Mouse (Mus musculus) liver, postnatal 0 days (tissue): Measurements from ENCODE around the gene Stat1. TPM values are rescaled to one million over a fixed set of nuclear protein-coding genes. Genes with fewer than 3 reads are reported as not detected.

ENCODE experiments used
- ATAC-seq: fragments of 200-750 bp; cut with Nextera tagmentation; 2 replicates; pipeline ENCODE4 v1.8.0; 2017; ENCODE audit warnings: mild to moderate bottlenecking, moderate library complexity
- DNase-seq: peaks from one replicate; pipeline ENCODE4 v3.0.0-alpha.2; 2016
- H3K27ac ChIP-seq: fragments of 300-500 bp; sonication (generic); 2 replicates; pipeline ENCODE4 v1.5.1; 2014; ENCODE audit warnings: antibody characterized with exemption, moderate library complexity, mild to moderate bottlenecking, low read depth
- H3K27me3 ChIP-seq: fragments of 300-500 bp; sonication (generic); 2 replicates; pipeline ENCODE4 v1.6.1; 2014; ENCODE audit warnings: low read length, control low read depth, mixed read lengths; ENCODE audit not compliant: insufficient read depth
- H3K36me3 ChIP-seq: fragments of 300-500 bp; sonication (generic); replicated peaks from 2 replicates; pipeline ENCODE4 v1.6.1; 2014; ENCODE audit warnings: mild to moderate bottlenecking, control low read depth, low read length, moderate library complexity, mixed read lengths; ENCODE audit not compliant: insufficient read depth
- H3K4me1 ChIP-seq: fragments of 300-500 bp; sonication (generic); 2 replicates; pipeline ENCODE4 v1.6.1; 2014; ENCODE audit warnings: antibody characterized with exemption, mild to moderate bottlenecking, control low read depth; ENCODE audit not compliant: insufficient read depth
- H3K4me2 ChIP-seq: fragments of 300-500 bp; sonication (generic); 2 replicates; pipeline ENCODE4 v1.6.1; 2014; ENCODE audit warnings: low read depth, mild to moderate bottlenecking, low read length, moderate library complexity, mixed read lengths
- H3K4me3 ChIP-seq: fragments of 300-500 bp; sonication (generic); 2 replicates; pipeline ENCODE4 v1.5.1; 2014; ENCODE audit warnings: low read depth, low read length
- H3K9ac ChIP-seq: fragments of 300-500 bp; sonication (generic); replicated peaks from 2 replicates; pipeline ENCODE4 v1.6.1; 2014; ENCODE audit warnings: mild to moderate bottlenecking, moderate library complexity
- H3K9me3 ChIP-seq: fragments of 300-500 bp; sonication (generic); 2 replicates; pipeline ENCODE4 v1.6.1; 2016; ENCODE audit warnings: mild to moderate bottlenecking, control low read depth, low read length, mixed read lengths
- CTCF ChIP-seq: sonication (generic); IDR thresholded peaks from 2 replicates; pipeline ENCODE4 v1.5.1; 2016; ENCODE audit warnings: antibody characterized with exemption, low read depth
- EP300 ChIP-seq: IDR thresholded peaks from 2 replicates; pipeline ENCODE4 v1.6.1; 2016; ENCODE audit warnings: antibody characterized with exemption, low read depth, mild to moderate bottlenecking
- WGBS: fragments of 180-500 bp; shearing (Covaris S2); extraction: QIAGEN DNeasy Blood & Tissue Kit; methylation state at CpG from one replicate; pipeline ENCODE4 v1.1.7; 2014; ENCODE audit not compliant: insufficient replicate concordance; 5-methylcytosine and 5-hydroxymethylcytosine counted together
- polyA plus RNA-seq: library from polyadenylated mRNA; unstranded; fragments of >200 nt; fragmentation: Nextera tagmentation; extraction: Ambion mirVana; gene quantifications from 2 replicates; pipeline ENCODE4 v1.2.1, GENCODE M21; 2015

Stat1 gene
- polyA plus RNA-seq, 1 experiment from 2014 or later = 33.7 TPM

GRCm38 (mm10) chr1:52158490-52159381 is 39.5 kb downstream of the Stat1 start:
- Histone ChIP-seq H3K27ac (peak overlapping the region; percentile 5; the same call in 1 of the 2 replicates), H3K36me3 (peaks cover 93% of the 10 kb centered on the region), H3K9me3 (no peaks in the 10 kb centered on the region), H3K4me1 (0 out of 2 replicates have a peak, but pooled peaks cover 2% of the 10 kb centered on the region), H3K4me3 (no peak overlapping the region), H3K27me3 (no peaks in the 10 kb centered on the region), H3K9ac (no peak overlapping the region), H3K4me2 (no peak overlapping the region)
- TF ChIP-seq EP300 (no peak), CTCF (no peak)
- peak; percentile 13 for DNase-seq
- ATAC-seq = peak; percentile 73
- 71% methylated on average over 17 of the region's 17 CpGs for WGBS

DNA sequence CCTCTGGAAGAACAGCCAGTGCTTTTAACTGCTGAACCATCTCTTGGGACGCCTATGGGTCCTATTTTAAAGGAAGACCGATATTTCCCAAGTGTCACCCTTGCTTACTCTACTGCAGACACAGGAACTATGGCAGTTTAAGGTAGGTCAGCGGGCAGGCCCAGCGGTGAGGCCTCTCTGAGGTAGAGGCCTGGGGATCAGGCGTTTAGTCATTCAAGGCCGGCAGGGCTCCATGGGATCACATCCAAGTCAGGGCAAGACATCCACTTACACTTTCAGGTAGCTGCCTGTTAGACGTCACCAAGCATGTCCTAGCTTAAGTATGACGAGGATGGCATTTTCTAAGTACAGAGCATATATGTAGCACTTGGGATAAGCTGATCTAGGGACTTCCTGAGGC is 41.9 kb downstream of the Stat1 start:
- Histone ChIP-seq H3K4me1 (0 out of 2 replicates have a peak, but pooled peaks cover 2% of the 10 kb centered on the region), H3K4me3 (no peak overlapping the region), H3K9me3 (no peaks in the 10 kb centered on the region), H3K36me3 (peaks cover 87% of the 10 kb centered on the region), H3K27ac (no peak overlapping the region), H3K4me2 (no peak overlapping the region), H3K27me3 (no peaks in the 10 kb centered on the region), H3K9ac (no peak overlapping the region)
- 88% methylated on average over 8 of the region's 8 CpGs for WGBS
- no peak for TF ChIP-seq EP300
- TF ChIP-seq CTCF = no peak
- ATAC-seq = no peak
- no peak for DNase-seq

- Histone ChIP-seq H3K9ac (no peak overlapping the region), H3K9me3 (no peaks in the 10 kb centered on the region), H3K27ac (no peak overlapping the region), H3K27me3 (no peaks in the 10 kb centered on the region), H3K4me3 (no peak overlapping the region), H3K4me2 (no peak overlapping the region), H3K36me3 (peaks cover 62% of the 10 kb centered on the region), H3K4me1 (no peaks in the 10 kb centered on the region)
- WGBS = 87% methylated on average over 5 of the region's 5 CpGs
- DNase-seq (no peak), ATAC-seq (no peak)
- no peak for TF ChIP-seq CTCF
- TF ChIP-seq EP300 = no peak
Measured at GRCm38 (mm10) chr1:52163707-52164457, 44.6 kb downstream of the Stat1 start.

DNA sequence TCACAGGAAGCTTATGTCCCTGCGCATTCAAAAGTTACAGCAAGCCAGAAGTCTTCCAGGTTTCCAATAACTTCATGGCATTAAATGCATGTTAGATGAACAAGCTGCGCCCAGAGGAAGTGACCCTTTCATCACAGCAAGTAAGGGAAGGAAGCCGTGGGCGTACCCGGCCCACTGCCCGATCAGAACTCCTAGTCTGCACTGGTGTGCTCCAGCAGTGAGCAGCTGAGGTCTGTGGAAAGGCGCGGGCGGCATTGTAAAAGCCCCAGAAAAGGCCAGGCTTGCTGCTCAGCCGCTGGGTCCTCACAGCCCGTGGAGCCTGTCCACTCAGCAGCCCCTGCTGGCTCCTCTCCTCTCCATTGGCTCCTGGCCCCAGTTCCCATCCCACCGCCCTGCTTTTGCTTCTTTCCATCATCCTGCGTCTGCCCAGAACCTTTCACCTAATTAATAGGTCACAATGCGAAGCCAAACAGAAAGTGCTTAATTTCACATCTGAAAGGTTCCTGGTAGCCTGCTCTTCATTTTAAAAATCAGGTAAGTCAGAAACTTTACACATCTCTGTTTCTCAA is 47.5 kb downstream of the Stat1 start:
- ATAC-seq = peak; percentile 35; the same call in 1 of the 2 replicates
- Histone ChIP-seq H3K9ac (no peak overlapping the region), H3K4me2 (no peak overlapping the region), H3K4me3 (no peak overlapping the region), H3K27ac (no peak overlapping the region), H3K4me1 (no peaks in the 10 kb centered on the region), H3K36me3 (peaks cover 36% of the 10 kb centered on the region), H3K9me3 (no peaks in the 10 kb centered on the region), H3K27me3 (no peaks in the 10 kb centered on the region)
- 51% methylated on average over 14 of the region's 14 CpGs for WGBS
- peak; percentile 42 for DNase-seq
- TF ChIP-seq EP300 = no peak
- TF ChIP-seq CTCF = no peak

DNA sequence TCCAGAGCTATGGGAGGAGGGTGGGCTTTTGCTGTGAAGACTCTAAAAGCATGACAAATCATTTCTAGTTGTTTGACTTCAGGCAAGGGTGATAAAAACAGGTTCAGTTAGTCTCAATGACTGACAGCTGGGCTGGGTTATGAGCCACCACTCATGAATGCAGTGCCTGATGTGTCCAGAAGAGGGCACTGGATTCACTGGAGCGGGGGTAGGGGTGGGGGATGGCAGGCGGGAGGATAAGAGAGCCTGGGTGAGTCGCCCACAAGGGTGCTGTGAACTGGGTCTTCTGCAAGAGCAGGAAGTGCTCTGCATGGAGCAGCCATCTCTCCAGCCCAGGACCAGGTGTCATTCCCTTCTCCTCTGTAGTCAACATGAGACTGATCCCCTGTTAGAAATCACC is 50.8 kb downstream of the Stat1 start:
- no peaks in the 10 kb centered on the region for H3K27me3 ChIP-seq
- DNase-seq = peak; percentile 64
- H3K36me3 ChIP-seq = peaks cover 13% of the 10 kb centered on the region
- no peak overlapping the region for H3K4me2 ChIP-seq
- no peak overlapping the region for H3K9ac ChIP-seq
- no peaks in the 10 kb centered on the region for H3K4me1 ChIP-seq
- no peak overlapping the region for H3K27ac ChIP-seq
- H3K4me3 ChIP-seq = no peak overlapping the region
- ATAC-seq = peak; percentile 69
- H3K9me3 ChIP-seq = no peaks in the 10 kb centered on the region
- TF ChIP-seq EP300 (no peak), CTCF (peak; percentile 74)
- 19% methylated on average over 3 of the region's 3 CpGs for WGBS

DNA sequence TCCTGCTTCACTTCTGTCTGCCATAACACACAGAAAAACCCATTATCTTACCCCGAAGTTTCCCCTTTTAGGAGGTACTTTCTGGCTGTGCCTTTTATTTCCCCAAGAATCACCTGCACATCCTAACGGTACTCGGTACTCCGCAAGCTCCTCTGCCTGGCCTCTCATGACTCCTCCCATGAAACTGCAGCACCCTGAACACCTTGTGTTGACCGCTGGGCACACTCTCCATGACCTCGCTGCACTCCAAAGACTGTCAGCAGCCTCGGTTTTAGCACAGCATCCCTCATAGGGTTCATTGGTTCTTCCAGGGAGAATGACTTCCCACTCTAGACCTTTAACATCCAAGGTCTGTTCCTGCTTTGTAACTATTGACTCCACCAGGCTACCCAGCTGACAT is 51.5 kb downstream of the Stat1 start:
- no peak overlapping the region for H3K27ac ChIP-seq
- no peaks in the 10 kb centered on the region for H3K27me3 ChIP-seq
- H3K9ac ChIP-seq = no peak overlapping the region
- H3K36me3 ChIP-seq = peaks cover 6% of the 10 kb centered on the region
- ATAC-seq = no peak
- H3K9me3 ChIP-seq = no peaks in the 10 kb centered on the region
- no peak for DNase-seq
- no peak overlapping the region for H3K4me3 ChIP-seq
- no peaks in the 10 kb centered on the region for H3K4me1 ChIP-seq
- no peak overlapping the region for H3K4me2 ChIP-seq
- TF ChIP-seq CTCF (no peak), EP300 (no peak)
- 66% methylated on average over 7 of the region's 7 CpGs for WGBS
